Mouse (Mus musculus): ENCODE data around the gene Gm4707.
"Not testable (repeated sequence)": the region's sequence is repeated elsewhere in the genome, so short reads cannot be mapped to it uniquely, and the experiment has no call there.

The Gm4707 gene

GRCm38 (mm10) chr17:71443273-71443672 lies 16.4 kb downstream of the Gm4707 start:
- no peak for DNase-seq

- not testable (repeated sequence) for DNase-seq
These were observed 37.2 kb downstream of the Gm4707 start for GRCm38 (mm10) chr17:71422502-71422901.

- not testable (repeated sequence) for DNase-seq
These were observed 40.3 kb downstream of the Gm4707 start for GRCm38 (mm10) chr17:71419448-71419847.

DNA sequence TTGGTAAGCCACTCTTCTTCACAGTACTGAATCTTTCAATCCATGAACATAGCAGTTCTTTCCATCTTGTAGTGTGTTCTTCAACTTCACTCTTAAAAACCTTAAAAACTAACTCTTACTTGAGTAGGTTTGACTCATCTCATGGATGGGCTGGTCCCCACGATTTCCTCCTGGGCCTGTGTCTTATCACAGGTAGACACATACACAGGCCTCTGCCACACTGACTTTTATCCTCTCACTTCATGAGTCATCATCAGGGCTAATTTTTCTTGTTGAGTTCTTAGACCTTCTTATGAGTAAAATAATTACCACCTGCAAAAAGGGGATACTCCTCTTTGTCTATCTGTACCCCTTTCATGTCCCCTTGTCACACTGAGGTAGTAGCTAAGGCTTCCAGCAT lies 42.7 kb downstream of the Gm4707 start:
- no peak for DNase-seq
